ENCODE assay signal across 15 mouse cellular contexts in genomic region chr19:15769651-15770050, GRCm38 (mm10).
"Had no signal": no experiment of that assay in that cellular context is flagged by ENCODE, and none has a peak within 500 bp of the region (broad histone marks: within the 10 kb centered on the region; RNA-seq: fewer than 3 reads in every experiment).

No protein-coding gene starts in this region.

- H3K27ac ChIP-seq: neural tube, embryonic 12.5 days; stomach, embryonic 15.5 days; stomach, postnatal 0 days had no signal

- H3K4me2 ChIP-seq: neural tube, embryonic 12.5 days; stomach, embryonic 15.5 days had no signal

- DNase-seq: retina, postnatal 1 day; right cerebral cortex, adult 18-20 months; right cerebral cortex, postnatal 14 days; right cerebral cortex, postnatal 25 days; right cerebral cortex, postnatal 4 days; spleen, adult 18-20 months; thymus, adult 18-20 months; thymus, adult 2 months; thymus, postnatal 14 days; thymus, postnatal 25 days; thymus, postnatal 36 days; thymus, postnatal 4 days had no signal

- H3K4me3 ChIP-seq: neural tube, embryonic 12.5 days; stomach, embryonic 15.5 days had no signal

- H3K9ac ChIP-seq: neural tube, embryonic 12.5 days; stomach, embryonic 15.5 days had no signal

- H3K27me3 ChIP-seq: neural tube, embryonic 12.5 days; stomach, embryonic 15.5 days had no signal

- H3K9me3 ChIP-seq: neural tube, embryonic 12.5 days; stomach, embryonic 15.5 days had no signal

- H3K4me1 ChIP-seq: neural tube, embryonic 12.5 days; stomach, embryonic 15.5 days had no signal

- H3K36me3 ChIP-seq: neural tube, embryonic 12.5 days; stomach, embryonic 15.5 days had no signal
